Mouse (Mus musculus) CD4-positive helper T cell, adult 2 months (primary cell): ENCODE measurements around the gene Ppp1r14c.
"Not testable (repeated sequence)": the region's sequence is repeated elsewhere in the genome, so short reads cannot be mapped to it uniquely, and the experiment has no call there.

Source experiments
- DNase-seq: peaks from one replicate; pipeline ENCODE4 v3.0.0-alpha.2; 2012; ENCODE audit warnings: low read depth, missing footprints, low spot score

Gene Ppp1r14c

GRCm38 (mm10) chr10:3402284-3402683, 36.4 kb downstream of the Ppp1r14c start:
- no peak for DNase-seq

DNA sequence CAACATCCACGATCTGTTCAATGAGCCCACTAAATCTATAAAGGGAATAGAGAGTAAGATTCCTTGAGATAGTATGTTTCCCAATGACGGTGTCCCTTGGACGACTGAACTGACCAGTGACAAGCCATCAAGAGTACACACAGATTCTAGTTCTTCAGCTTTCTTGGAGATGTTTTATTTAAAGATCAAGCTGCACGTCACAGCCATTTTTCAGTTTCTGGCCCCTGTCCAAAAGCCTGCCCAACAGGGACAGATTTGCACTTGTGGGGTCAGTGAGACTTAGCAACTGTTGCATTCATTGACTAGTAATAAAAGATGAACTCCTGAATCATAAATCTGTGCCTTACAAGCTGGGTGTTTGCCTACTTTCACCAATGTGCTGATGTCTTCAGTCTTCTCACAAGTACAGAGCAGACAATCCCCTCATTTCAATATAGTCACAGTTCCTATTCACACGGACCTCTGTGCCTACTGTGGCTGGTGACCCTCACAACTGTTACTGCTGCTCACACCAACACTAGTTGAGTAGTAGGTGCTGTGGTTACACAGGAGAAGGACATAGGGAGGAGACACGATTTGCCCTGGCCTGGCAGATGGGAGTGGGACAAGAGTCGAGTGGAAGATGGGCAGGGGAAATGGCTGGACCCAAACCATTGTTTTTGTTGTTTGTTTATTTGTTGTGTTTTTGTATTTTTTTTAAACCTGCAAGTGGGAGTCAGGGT, 37.7 kb downstream of the Ppp1r14c start:
- DNase-seq, result no peak

GRCm38 (mm10) chr10:3404362-3404761, 38.5 kb downstream of the Ppp1r14c start:
- DNase-seq, result no peak

- no peak for DNase-seq
Measured at GRCm38 (mm10) chr10:3406280-3406679, 40.4 kb downstream of the Ppp1r14c start.

GRCm38 (mm10) chr10:3408036-3408661, 42.3 kb downstream of the Ppp1r14c start:
- DNase-seq, result no peak

GRCm38 (mm10) chr10:3408699-3409098, 42.8 kb downstream of the Ppp1r14c start:
- DNase-seq, result no peak

- no peak for DNase-seq
Measured at GRCm38 (mm10) chr10:3411222-3411621, 45.4 kb downstream of the Ppp1r14c start.

GRCm38 (mm10) chr10:3411639-3412038, 45.8 kb downstream of the Ppp1r14c start:
- no peak for DNase-seq

DNA sequence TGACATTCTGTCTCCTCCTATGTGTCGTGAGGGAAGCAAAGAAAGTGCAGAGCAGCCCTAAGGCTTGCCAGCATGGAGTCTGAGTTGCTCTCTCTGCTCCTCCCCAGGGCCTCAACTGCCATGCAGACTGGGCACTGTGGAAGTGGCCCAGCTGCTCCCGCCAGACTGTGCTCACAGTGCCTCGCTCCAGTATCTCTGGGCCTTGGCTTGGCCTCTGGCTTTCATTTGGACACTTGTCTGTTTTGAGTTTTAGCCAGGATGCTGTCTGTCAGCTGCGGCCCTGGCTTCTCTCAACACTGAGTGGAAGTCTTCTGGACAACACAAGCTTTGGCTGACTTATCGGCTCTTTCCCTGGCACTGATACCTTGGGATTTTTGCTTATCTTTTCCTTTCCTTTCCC, 49.0 kb downstream of the Ppp1r14c start:
- no peak for DNase-seq

- DNase-seq, result no peak
Measured at GRCm38 (mm10) chr10:3416565-3416964, 50.7 kb downstream of the Ppp1r14c start.

- DNase-seq, result no peak
Measured at GRCm38 (mm10) chr10:3417408-3417807, 51.6 kb downstream of the Ppp1r14c start.

GRCm38 (mm10) chr10:3424016-3424415, 58.2 kb downstream of the Ppp1r14c start:
- DNase-seq, result no peak

DNA sequence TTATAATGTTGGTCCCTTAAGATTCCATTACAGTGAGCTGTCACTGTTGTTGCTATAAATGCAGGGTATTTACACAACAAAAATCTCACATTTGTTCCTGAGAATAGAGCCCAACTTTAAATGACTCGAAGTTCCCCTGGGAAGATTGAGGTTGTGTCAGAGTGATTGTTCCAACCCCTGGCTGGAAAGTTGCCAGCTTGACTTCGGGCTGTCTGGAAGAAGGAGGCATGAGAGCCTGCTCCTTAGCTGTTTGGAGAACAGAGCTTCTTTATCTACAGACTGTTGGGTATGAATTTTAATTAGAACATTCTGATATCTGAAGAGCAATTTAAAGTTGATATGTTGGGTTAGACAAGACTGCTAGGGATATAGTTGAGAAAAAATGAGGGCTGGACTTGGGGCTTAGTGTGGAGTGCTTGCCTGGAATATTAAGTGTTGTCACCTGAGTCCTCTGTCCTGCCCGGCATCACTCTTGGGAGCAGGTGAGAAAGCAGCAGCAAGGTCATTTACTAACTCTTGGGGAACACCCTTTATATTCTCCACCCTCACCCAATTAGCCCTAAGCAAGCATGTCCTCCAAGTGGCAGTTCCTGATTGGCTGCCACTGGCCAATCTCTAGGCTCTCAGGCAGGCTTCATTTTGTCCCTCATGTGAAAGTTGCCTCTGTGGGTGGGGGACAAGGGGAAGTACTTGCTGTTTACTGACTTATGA, 62.0 kb downstream of the Ppp1r14c start:
- DNase-seq, result no peak

- no peak for DNase-seq
Measured at GRCm38 (mm10) chr10:3434848-3435474, 69.1 kb downstream of the Ppp1r14c start.

DNA sequence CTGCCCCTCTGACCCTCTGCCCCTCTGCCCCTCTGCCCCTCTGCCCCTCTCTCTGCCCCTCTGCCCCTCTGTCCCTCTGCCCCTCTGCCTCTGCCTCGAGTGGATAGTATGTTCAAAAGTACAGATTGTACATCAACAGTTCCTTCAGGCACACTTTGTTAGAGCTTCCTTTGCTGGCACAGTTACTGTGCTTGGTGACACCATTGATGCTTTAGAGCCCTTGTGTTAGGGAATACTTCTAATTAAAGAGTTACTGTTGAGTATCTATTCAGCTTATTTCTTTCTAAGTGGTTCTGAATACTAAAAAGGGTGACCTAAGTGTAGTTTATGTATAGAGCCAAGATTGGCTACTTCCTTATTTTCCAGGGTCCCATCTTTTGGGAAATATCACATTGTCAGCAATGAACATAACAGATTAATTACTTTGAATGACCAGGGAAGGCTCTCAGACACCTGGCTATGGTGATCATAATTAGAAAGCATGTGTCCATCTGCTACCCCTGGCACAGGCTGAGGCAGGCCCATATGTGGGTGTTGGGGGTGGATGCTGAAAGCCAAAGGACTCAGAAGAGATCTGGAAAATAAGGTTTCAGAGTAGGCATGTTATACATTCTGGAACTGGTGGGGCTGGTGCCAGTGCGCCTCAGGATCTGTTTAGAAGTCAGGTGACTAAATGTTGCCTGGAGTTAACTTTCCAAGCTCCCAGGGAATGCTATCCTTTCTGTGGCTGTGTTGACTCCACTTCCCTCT, 75.0 kb downstream of the Ppp1r14c start:
- DNase-seq, result no peak

- not testable (repeated sequence) for DNase-seq
Measured at GRCm38 (mm10) chr10:3446748-3447147, 80.9 kb downstream of the Ppp1r14c start.

GRCm38 (mm10) chr10:3448699-3449098, 82.8 kb downstream of the Ppp1r14c start:
- DNase-seq, result no peak

DNA sequence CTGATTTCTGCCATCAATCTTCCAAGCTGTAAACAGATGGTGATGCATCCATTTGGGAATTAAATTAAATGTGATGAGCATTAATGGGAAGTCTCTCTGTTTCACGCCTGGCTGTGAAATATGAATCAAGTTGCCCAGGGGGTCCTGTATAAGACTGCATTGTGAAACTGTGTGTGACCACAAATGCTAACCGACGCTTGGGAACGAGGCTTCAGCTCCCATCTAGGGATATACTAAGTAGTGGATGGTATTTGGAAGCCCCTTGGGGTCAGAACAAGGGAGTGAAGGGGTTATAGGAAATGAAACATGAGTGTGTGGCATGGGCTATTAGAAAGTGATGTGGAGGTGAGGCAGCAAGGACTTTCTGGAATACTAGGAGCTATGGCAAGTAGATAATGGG, 86.1 kb downstream of the Ppp1r14c start:
- DNase-seq, result no peak

DNA sequence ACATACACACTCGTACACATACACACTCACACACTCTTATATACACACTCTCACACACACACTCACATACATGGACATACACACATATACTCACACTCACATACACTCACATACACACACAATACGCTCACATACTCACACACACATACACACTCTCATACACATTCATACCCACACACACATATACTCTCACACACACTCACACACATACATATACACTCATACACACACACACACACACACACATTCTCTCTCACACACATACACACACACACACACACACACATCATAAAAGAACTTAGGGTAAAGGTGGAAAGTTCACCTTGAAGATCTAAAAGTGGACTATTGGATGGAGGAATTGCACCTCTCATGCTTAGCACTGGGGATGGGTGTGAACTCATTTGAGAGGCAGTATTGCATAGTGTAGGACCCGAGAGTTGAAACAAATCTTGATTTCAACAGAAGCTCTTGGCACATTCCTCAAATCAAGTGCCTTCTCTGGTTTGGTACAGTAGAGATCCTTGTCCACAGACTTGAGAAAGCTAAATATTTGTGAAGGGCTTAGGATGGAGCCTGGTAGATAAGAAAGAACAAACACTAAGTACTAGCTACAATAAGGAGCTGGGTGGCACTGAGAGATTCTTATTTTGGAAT, 87.1 kb downstream of the Ppp1r14c start:
- no peak for DNase-seq

DNA sequence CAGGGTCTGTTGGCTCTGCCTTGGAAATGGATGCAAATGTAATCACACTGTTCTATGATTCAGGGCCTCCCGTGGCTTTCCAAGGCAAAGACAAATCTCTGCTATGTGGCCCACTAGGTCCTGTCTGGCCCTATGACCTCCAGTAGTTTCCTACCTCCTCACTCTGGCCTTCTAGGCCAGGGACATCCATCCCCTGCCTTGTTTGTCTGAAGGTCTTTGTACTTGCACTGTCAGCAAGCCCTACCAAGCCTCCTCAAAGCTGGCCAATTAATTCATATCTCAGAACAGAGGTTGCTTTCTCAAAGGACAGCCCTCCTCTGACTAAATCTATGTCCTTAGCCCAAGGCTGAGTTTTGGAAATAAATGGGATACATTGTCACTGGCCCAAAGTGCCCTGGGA, 92.8 kb downstream of the Ppp1r14c start:
- DNase-seq, result no peak

GRCm38 (mm10) chr10:3460841-3461240, 95.0 kb downstream of the Ppp1r14c start:
- DNase-seq, result no peak
